Mouse (Mus musculus): ENCODE data around the gene Insc. TPM values are rescaled to one million over a fixed set of nuclear protein-coding genes. Genes with fewer than 3 reads are reported as not detected.

Gene Insc
- total RNA-seq (2023): not detected

DNA sequence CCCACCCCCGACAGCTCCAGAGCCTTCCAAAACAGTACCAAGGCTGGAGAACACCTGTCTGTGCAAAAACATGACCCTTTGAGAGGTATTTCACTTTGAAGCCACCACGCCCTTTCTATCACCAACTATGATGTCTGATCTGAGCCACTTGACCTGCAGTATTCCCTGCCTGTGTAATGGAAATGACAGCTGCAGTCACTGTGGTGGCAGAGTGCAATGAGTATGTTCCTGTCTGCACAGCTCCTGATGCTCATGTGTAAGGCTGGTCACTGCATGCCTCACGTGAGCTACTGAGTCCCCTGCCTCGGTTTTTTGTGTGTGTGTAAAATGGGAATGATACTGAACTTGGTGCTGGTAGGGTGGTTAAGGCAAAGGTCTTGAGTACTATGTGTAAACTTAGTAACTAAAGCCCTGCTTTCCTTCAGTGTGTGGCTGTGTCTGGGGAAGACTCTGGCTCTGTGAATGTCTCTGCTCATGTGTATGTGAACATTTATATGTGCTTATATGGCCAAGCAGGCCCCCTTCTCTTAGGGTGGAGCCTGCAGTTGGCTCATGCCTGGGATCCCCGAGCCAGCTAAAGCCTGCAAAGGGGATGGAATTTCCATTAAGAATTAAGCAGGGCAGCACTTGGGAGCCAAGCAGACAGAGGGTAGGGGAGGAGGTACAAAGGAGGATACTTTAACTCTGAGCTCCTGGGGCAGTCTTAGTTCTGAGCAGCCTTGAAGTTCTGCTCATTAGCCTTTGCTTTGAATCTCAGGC, at the start of gene Insc:
Gene Insc, plus strand, starts transcription at position 673 of the 759 bp plus-strand sequence.

DNA sequence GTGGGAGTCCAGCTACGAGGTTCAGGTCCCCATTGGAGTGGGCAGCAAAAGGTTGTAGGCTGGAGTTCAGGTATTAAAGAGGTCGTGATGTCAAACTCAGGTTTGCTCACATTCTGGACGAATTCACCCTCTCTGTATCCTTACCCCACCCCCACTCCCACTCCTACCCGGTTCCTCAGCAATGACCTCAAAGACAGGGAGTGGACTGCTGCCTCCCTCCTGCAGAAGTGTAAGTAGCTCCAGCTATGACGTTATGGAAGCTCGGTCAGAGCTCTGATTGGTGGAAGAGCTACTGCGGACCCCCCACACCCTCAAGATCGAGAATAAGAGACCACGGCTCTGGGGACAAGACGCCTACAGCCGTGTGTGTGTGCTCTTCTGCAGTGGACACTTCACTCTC, 25.2 kb upstream of the Insc start, which contains the start of gene Calcb:
Gene Calcb, plus strand, starts transcription at position 344 of the 400 bp plus-strand sequence.

Other genes with a start within 250 kb of the Insc start
- 1 to 10 TPM; 3.5 TPM for gene Cyp2r1, start 180.7 kb upstream of the Insc start, total RNA-seq (2023)
- gene Calca, start 107.3 kb upstream of the Insc start, total RNA-seq (2023): not detected
- not detected for gene Calcb, start 25.1 kb upstream of the Insc start, total RNA-seq (2023)

All from monocyte, adult 59 days (primary cell).